Mouse (Mus musculus): ENCODE measurements around the gene Vmn1r47.
"Not testable (repeated sequence)": the region's sequence is repeated elsewhere in the genome, so short reads cannot be mapped to it uniquely, and the experiment has no call there.

Vmn1r47 gene

DNA sequence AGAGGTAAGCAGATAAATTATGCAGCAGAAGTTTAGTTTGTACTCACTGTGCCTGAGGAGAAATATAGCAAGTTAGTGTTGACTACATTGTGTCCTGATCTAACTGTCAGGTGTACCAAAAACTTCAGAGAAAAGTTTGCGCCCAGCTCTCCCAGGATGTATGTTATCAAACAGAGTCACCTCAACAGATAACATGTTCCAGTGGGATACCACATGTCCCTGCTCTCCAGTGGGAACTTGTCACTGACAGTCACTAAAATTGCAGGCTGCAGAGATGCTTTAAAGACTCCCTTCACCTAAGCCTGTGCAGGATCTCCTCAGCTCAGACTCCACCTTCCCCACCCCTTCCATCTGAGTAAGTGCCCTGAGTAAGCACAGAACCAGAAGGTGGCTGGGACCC is at the start of gene Vmn1r47:
Gene Vmn1r47, plus strand, starts transcription at position 301 of the 400 bp plus-strand sequence.
- DNase-seq (ENCODE audit: low read depth) = not testable (repeated sequence)

DNA sequence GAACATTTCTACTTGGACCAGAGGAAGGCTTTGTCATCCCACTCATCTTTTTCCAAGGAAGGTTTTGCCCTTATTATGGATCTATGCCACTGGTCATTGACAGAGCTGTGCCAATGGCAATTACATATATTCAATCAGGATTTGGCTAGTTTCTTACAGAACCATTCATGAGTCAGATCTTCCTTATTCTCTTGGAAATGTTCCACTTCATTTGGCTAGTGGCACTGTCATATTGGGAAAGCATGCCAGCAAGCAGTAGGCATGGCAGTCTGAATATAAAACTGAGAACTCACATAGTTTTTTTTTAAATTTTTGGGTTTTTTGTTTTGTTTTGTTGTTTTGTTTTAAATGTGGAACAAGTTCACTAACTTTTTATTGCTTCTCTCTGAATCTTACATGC is 49.6 kb upstream of the Vmn1r47 start:
- no peak for DNase-seq (ENCODE audit: low read depth)

DNA sequence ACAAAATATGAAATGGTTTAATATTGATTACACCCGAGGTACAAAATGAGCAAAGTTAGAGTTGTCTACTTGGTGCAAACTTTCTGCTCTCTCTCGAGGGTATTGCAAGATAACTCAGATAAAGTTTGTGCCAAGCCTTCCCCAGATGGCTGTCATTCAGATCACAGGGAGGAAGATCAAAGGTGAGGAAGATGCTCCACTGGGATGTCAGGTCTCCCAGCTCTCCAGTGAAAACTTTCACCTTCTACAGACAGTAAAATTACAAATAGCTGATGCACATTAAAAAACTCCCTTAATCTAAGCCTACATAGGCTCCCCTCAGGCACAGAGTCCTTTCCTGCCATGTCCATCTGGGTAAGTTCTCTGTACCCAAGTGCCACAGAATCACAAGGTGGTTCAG is 46.9 kb upstream of the Vmn1r47 start, which contains the start of gene Vmn1r46:
Gene Vmn1r46, plus strand, starts transcription at position 301 of the 400 bp plus-strand sequence.
- DNase-seq (ENCODE audit: low read depth) = no peak

DNA sequence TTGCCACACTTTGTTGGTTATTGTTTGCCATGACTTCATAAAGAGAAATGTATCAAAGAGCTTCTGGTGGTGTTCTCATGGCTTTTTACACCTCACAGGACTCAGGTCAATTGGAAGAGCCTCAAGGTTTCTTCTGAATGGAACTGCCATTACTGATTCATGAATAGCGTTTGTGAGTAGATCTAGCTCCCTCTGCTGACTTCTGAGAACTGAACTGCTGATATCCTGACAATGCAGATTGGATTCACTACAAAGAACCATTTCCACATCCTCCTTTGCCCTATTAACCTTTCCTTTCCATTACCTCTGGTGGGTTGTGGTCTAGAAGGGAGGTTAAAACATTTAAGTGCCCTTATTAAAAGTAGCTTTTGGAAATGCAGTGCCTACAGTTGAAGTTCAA is 30.0 kb upstream of the Vmn1r47 start:
- DNase-seq (ENCODE audit: low read depth) = no peak

DNA sequence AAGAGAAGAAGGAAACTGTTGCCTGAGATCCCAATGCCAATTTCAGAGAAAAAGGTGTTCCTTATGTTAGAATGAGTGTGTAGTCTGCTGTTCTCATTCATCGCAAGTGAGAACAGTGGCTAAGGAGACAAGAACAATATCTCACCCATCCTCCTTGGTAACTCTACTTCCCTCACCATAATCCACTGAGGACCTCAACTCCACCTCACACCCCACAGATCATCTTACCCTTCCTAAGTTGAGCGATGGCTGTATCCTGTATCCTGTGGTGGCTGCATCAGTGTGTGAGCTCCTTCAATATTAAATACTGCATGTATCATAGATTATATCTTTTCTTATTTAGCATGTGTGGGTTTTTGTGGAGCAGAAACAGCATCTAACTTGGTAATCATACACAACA is 20.8 kb downstream of the Vmn1r47 start, which contains the start of gene Vmn1r48:
Gene Vmn1r48, minus strand, starts transcription at position 101 of the 400 bp plus-strand sequence.
- DNase-seq (ENCODE audit: low read depth) = not testable (repeated sequence)
